Mouse (Mus musculus) limb, embryonic 15.5 days (tissue): ENCODE data around the gene Clca3a2. TPM values are rescaled to one million over a fixed set of nuclear protein-coding genes. Genes with fewer than 3 reads are reported as not detected.
"Not testable (repeated sequence)": the region's sequence is repeated elsewhere in the genome, so short reads cannot be mapped to it uniquely, and the experiment has no call there.

Experiments
- ATAC-seq: fragments of 200-750 bp; cut with Nextera tagmentation; 2 replicates; pipeline ENCODE4 v1.8.0; 2017; ENCODE audit warnings: low read depth, moderate TSS enrichment; ENCODE audit not compliant: insufficient number of reproducible peaks, low FRiP score, low TSS enrichment
- H3K27ac ChIP-seq: fragments of 300-500 bp; sonication (generic); 2 replicates; pipeline ENCODE4 v1.5.1; 2015; ENCODE audit warnings: moderate library complexity, mild to moderate bottlenecking, inconsistent platforms
- H3K27me3 ChIP-seq: fragments of 300-500 bp; sonication (generic); 2 replicates; pipeline ENCODE4 v1.6.1; 2015; ENCODE audit warnings: inconsistent platforms
- H3K36me3 ChIP-seq: fragments of 300-500 bp; sonication (generic); 2 replicates; pipeline ENCODE4 v1.6.1; 2015; ENCODE audit warnings: inconsistent platforms
- H3K4me1 ChIP-seq: fragments of 300-500 bp; sonication (generic); 2 replicates; pipeline ENCODE4 v1.6.1; 2015; ENCODE audit warnings: inconsistent platforms
- H3K4me2 ChIP-seq: fragments of 300-500 bp; sonication (generic); 2 replicates; pipeline ENCODE4 v1.6.1; 2015; ENCODE audit warnings: mild to moderate bottlenecking, inconsistent platforms
- H3K4me3 ChIP-seq: fragments of 300-500 bp; sonication (generic); 2 replicates; pipeline ENCODE4 v1.5.1; 2015; ENCODE audit warnings: mild to moderate bottlenecking, inconsistent platforms
- H3K9ac ChIP-seq: fragments of 300-500 bp; sonication (generic); 2 replicates; pipeline ENCODE4 v1.6.1; 2015; ENCODE audit warnings: inconsistent platforms
- H3K9me3 ChIP-seq: fragments of 300-500 bp; sonication (generic); 2 replicates; pipeline ENCODE4 v1.6.1; 2016; ENCODE audit warnings: inconsistent platforms
- WGBS: fragments of 180-500 bp; shearing (Covaris S2); methylation state at CpG from one replicate; pipeline ENCODE4 v1.1.7; 2015; 5-methylcytosine and 5-hydroxymethylcytosine counted together
- polyA plus RNA-seq: library from polyadenylated mRNA; unstranded; fragments of >200 nt; fragmentation: Nextera tagmentation; extraction: Ambion mirVana; gene quantifications from 2 replicates; pipeline ENCODE4 v1.2.1, GENCODE M21; 2015

Gene Clca3a2
- polyA plus RNA-seq = 0.45 and 0.55 TPM in 2 replicates

DNA sequence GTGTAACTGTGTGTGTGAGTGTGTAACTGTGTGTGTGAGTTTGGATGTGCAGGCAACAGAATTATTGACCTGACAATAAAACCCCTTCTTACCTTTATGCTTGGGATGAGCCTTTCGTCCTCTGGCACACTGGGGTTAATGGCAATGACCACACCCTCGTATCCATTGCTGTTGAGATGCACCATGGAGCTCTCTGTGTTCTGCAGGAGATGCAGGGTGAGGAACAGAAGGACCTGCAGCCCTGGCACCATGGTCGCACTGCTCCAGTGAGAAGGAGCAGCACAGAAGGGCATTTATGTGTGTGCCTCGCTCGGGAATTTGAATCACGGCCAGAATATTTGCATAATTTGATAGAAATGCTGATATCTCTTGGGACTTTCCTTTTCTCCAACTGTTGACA lies at the start of gene Clca3a2:
TSS of gene Clca3a2 (minus strand) at position 276 of the 400 bp plus-strand sequence.
- not testable (repeated sequence) for ATAC-seq

DNA sequence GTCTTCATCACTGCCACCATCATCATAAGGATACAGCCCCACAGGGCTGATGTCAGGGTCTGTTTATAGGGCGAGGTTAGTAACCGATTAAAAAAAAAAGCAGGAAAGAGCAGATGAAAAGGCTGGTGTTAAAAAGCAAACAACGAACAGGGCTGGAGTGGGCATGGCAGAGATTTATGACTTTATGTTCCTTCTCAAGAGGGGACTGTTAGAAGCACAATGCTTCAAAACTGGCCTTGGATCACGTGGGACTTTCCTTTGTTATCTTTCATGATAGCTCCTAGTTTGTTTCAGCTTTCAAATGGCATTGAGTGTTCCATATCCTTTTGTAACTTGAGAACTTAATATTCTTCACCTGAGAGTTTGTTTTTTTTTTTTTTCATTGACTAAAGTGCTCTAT lies 30.3 kb upstream of the Clca3a2 start:
- Histone ChIP-seq H3K27me3 (no peaks in the 10 kb centered on the region), H3K4me1 (no peaks in the 10 kb centered on the region), H3K9me3 (no peaks in the 10 kb centered on the region), H3K9ac (no peak overlapping the region), H3K27ac (no peak overlapping the region), H3K36me3 (no peaks in the 10 kb centered on the region), H3K4me3 (no peak overlapping the region), H3K4me2 (no peak overlapping the region)
- 23% methylated on average over 4 of the region's 4 CpGs for WGBS
- no peak for ATAC-seq

More for the DNA sequence above, at the start of gene Clca3a2:
- not testable (repeated sequence) for H3K27me3 ChIP-seq, H3K9me3 ChIP-seq, H3K36me3 ChIP-seq, H3K4me1 ChIP-seq, H3K4me3 ChIP-seq, H3K27ac ChIP-seq, H3K9ac ChIP-seq, H3K4me2 ChIP-seq
- WGBS = 79% methylated on average over 6 of the region's 6 CpGs

DNA sequence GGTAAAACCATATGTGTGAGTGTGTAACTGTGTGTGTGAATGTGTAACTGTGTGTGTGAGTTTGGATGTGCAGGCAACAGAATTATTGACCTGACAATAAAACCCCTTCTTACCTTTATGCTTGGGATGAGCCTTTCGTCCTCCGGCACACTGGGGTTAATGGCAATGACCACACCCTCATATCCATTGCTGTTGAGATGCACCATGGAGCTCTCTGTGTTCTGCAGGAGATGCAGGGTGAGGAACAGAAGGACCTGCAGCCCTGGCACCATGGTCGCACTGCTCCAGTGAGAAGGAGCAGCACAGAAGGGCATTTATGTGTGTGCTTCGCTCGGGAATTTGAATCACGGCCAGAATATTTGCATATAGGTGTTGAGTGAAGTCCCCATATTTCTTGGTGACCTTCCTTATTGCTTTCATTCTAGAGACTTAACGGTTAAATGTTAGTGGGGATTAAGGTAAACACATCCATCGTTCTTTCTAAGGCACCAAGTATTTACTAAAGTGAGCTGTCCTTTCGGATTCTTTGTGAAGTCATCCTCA lies 29.8 kb upstream of the Clca3a2 start, which contains the start of gene Clca3b:
TSS of gene Clca3b (minus strand) at position 344 of the 543 bp plus-strand sequence.
- not testable (repeated sequence) for ATAC-seq, H3K4me1 ChIP-seq, H3K36me3 ChIP-seq, H3K9me3 ChIP-seq, H3K4me3 ChIP-seq, H3K27ac ChIP-seq, H3K9ac ChIP-seq, H3K27me3 ChIP-seq, H3K4me2 ChIP-seq
- WGBS = 76% methylated on average over 9 of the region's 9 CpGs

DNA sequence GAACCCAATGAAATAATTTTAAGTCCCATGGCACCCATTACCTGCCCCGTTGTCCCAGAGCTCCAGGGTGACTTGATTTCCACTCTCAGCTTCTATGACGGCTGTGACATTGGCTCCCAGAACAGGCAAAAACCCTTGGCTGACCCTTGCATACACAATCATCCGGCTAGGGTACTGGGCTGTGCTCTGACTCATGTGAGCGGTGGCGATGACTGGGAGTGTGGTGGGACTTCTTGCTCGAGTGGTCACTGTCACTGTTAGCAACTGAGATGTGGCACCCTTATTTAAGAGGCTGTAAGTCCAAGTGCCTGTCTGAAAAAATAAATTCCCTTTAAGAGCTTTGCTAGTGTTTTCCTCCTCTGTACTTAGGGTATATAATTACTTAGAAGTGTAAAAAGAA lies 8.0 kb upstream of the Clca3a2 start:
- no peak for ATAC-seq
- 79% methylated on average over 6 of the region's 6 CpGs for WGBS
- no peaks in the 10 kb centered on the region for H3K36me3 ChIP-seq

DNA sequence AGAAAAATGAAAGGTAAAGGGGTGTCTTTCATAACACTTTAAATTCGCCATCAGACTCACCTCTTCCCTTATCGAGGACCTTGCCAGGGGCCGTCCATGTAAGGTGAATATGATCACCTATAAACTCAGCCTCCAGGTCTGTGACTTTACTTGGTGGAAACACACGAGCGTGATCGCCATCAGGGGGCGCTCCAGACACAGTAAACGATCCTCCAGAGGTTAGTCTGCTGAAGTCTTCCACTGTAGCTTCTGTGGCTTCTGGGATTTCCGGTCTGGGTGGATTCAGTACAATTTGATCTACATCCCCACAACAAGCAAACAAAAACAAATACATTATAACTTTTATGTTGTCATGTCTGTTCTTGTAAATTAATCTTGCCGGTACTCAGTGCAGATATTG lies 5.9 kb upstream of the Clca3a2 start:
- ATAC-seq = no peak
- Histone ChIP-seq H3K27ac (no peak overlapping the region), H3K9me3 (no peaks in the 10 kb centered on the region), H3K4me1 (no peaks in the 10 kb centered on the region), H3K4me3 (no peak overlapping the region), H3K4me2 (no peak overlapping the region), H3K36me3 (no peaks in the 10 kb centered on the region), H3K9ac (no peak overlapping the region), H3K27me3 (no peaks in the 10 kb centered on the region)
- 10% methylated on average over 10 of the region's 10 CpGs for WGBS

More for the DNA sequence above, 8.0 kb upstream of the Clca3a2 start:
- H3K4me1 ChIP-seq = no peaks in the 10 kb centered on the region
- H3K27ac ChIP-seq = no peak overlapping the region
- no peaks in the 10 kb centered on the region for H3K27me3 ChIP-seq
- no peak overlapping the region for H3K4me3 ChIP-seq
- H3K4me2 ChIP-seq = no peak overlapping the region
- no peak overlapping the region for H3K9ac ChIP-seq
- H3K9me3 ChIP-seq = no peaks in the 10 kb centered on the region

DNA sequence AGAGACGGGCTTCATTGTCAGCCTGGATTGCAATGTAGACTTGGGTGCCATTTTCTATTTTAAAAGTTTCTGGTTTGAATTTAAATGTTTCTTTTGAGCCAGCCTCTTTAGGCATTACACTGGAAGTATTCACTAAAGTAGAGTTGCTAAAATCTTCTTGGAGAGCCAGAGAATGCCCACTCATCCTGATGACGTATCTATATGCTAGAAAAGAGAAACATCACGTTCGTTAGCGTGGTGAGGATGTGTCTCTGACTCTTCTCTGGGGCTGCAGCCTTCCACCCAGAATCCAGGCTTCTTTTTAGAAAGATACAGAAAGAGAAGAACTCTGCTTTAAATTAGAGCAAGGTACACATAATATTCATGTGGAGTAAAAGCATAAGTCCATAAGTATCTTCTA lies 4.0 kb upstream of the Clca3a2 start:
- no peaks in the 10 kb centered on the region for H3K27me3 ChIP-seq
- WGBS = 83% methylated on average over 5 of the region's 5 CpGs
- H3K4me3 ChIP-seq = no peak overlapping the region
- H3K9me3 ChIP-seq = no peaks in the 10 kb centered on the region
- H3K36me3 ChIP-seq = no peaks in the 10 kb centered on the region
- H3K27ac ChIP-seq = no peak overlapping the region
- H3K4me1 ChIP-seq = no peaks in the 10 kb centered on the region
- no peak overlapping the region for H3K9ac ChIP-seq
- no peak overlapping the region for H3K4me2 ChIP-seq
- ATAC-seq = no peak

DNA sequence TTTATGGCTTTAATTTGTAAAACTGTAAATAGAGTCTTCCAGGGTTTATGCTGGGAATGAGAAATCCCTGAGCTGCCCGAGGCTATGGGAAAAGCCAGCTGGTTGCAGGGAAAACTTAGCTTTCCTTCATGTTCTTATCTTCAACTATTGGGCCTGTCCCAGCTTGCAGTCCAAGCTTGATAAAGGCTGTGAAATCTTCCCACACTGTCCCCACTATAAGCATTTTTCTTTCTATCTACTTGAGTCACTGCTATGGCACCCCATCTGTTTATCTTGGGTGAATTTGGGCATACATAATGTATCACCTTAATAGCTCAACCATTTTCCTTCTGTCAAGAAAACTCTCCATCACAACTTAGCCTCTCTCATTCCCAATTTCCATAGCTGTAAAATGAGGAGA lies 1.3 kb upstream of the Clca3a2 start:
- Histone ChIP-seq H3K27me3 (no peaks in the 10 kb centered on the region), H3K36me3 (no peaks in the 10 kb centered on the region), H3K27ac (no peak overlapping the region), H3K9ac (no peak overlapping the region), H3K9me3 (no peaks in the 10 kb centered on the region), H3K4me3 (no peak overlapping the region), H3K4me2 (no peak overlapping the region), H3K4me1 (no peaks in the 10 kb centered on the region)
- no peak for ATAC-seq
- WGBS = 64% methylated on average over 1 of the region's 1 CpGs

DNA sequence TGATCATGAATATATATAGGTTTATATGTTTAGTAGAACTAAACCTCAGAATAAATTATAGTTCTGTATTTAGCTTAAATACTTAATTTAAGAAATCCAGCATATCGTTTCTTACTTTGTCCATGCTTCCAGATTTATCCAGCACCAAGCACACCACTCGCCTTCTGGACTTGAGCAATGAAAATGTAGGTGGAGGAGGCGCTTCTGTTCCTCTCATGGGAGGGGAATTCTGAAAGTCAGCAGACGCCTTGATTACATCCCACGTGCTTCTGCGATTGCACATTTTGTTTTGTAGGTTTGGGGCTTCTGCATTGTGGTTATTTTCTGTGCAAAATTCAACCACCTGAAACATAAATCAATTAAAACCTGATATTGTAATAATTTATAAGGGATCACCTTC lies 6.0 kb downstream of the Clca3a2 start:
- not testable (repeated sequence) for H3K27me3 ChIP-seq, H3K9me3 ChIP-seq, H3K27ac ChIP-seq, ATAC-seq, H3K4me2 ChIP-seq, H3K36me3 ChIP-seq, H3K4me1 ChIP-seq, H3K4me3 ChIP-seq, H3K9ac ChIP-seq
- 88% methylated on average over 6 of the region's 6 CpGs for WGBS

DNA sequence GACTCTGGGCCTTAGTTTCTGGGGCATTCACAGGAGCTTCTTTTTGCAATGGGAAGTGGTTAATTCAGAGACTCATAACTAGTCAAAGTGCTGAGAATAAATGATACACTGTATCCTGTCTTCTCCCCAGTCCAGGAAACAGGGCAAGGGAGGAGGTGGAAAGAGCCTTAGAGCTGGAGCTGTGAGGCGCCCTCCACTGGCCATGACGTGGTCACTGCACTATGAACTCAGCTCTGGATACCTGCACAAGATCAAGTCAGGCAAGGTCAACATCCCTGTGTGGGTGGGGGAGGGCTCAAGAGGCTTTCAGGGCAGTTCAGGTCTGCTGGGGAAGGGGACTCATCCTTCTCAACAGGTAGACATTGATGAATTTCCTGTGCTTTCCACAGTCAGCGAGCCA lies 7.5 kb downstream of the Clca3a2 start:
- H3K4me3 ChIP-seq = no peak overlapping the region
- H3K27ac ChIP-seq = no peak overlapping the region
- H3K4me2 ChIP-seq = no peak overlapping the region
- no peaks in the 10 kb centered on the region for H3K36me3 ChIP-seq
- no peaks in the 10 kb centered on the region for H3K4me1 ChIP-seq
- WGBS = 33% methylated on average over 3 of the region's 3 CpGs
- H3K9me3 ChIP-seq = no peaks in the 10 kb centered on the region
- ATAC-seq = no peak
- H3K9ac ChIP-seq = no peak overlapping the region
- H3K27me3 ChIP-seq = no peaks in the 10 kb centered on the region

DNA sequence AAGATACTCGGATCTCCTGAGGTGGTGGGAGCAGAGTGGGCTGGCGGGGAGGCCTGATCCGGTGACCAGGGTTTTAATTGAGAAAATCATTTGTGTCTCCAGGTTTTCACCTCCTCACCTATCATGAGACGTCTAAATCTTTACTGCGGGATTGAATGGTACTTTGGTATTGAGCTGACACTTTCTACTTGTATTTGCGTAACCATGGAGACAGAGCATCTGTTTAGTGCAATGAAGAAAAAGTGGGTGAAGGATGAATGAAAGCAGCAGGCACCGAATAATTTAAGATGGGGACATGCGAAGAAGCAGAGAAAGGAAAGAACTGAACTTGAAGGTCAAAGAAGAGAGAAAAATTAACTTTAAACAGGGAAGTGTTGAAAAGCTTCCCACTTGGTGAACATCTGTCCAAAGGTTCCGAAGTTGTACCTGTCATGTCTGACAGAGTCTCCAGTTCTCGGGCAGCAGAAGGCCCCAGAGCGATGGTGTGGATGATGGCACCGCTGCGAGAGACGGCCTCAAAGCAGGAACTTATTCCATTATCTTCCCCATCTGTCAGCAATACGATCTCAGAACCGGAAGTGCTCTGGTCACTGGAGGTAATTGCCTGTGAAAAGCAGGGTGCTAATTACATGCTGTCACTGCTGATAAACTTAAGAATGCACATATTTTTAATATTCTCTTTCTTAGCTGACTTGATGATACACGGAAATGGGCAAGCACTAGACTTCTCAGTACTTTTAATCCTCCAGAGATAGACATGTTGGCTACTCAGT lies 11.0 kb downstream of the Clca3a2 start:
- H3K9me3 ChIP-seq, H3K27me3 ChIP-seq, H3K36me3 ChIP-seq, H3K4me2 ChIP-seq, ATAC-seq, H3K4me1 ChIP-seq, H3K4me3 ChIP-seq, H3K9ac ChIP-seq, H3K27ac ChIP-seq: not testable (repeated sequence)
- 57% methylated on average over 16 of the region's 17 CpGs for WGBS

DNA sequence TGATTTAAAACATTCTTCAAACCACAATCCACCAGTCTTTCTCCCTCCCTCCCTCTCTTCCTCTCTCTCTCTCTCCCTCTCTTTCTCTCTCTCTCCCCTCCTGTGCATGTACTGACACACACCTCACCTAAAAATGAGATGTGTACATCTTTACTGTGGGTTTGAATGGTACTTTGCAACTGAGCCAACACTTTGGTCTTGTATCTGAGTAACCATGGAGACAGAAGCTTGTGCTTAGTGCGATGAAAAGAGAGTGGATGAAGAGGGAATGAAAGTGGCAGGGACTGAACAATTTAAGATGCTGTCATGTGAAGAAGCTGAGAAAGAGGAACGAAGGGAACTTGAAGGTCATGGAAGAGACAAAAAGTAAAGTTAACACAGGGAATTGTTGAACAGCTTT lies 12.7 kb downstream of the Clca3a2 start:
- H3K36me3 ChIP-seq, H3K9me3 ChIP-seq, ATAC-seq, H3K27ac ChIP-seq, H3K4me1 ChIP-seq, H3K4me2 ChIP-seq, H3K4me3 ChIP-seq, H3K9ac ChIP-seq, H3K27me3 ChIP-seq: not testable (repeated sequence)
- WGBS = 79% methylated on average over 2 of the region's 2 CpGs

DNA sequence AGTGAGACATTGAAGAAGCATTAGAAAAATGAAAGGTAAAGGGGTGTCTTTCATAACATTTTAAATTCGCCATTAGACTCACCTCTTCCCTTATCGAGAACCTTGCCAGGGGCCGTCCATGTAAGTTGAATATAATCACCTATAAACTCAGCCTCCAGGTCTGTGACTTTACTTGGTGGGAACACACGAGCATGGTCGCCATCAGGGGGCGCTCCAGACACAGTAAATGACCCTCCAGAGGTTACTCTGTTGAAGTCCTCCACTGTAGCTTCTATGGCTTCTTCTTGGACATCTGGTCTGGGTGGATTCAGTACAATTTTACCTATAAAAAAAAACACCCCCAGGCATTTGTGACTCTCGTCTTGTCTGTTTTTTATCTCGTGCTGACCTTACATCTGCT lies 17.4 kb downstream of the Clca3a2 start:
- H3K4me1 ChIP-seq = no peaks in the 10 kb centered on the region
- no peak overlapping the region for H3K27ac ChIP-seq
- no peak overlapping the region for H3K4me2 ChIP-seq
- H3K36me3 ChIP-seq = no peaks in the 10 kb centered on the region
- no peak overlapping the region for H3K4me3 ChIP-seq
- no peaks in the 10 kb centered on the region for H3K27me3 ChIP-seq
- H3K9me3 ChIP-seq = no peaks in the 10 kb centered on the region
- ATAC-seq = no peak
- no peak overlapping the region for H3K9ac ChIP-seq
- WGBS = 27% methylated on average over 8 of the region's 8 CpGs
